Mouse (Mus musculus): ENCODE measurements around the gene Taf11. TPM values are rescaled to one million over a fixed set of nuclear protein-coding genes. Genes with fewer than 3 reads are reported as not detected.
A peak's percentile ranks its signal among the peaks of the same experiment; 100 is the strongest.

Taf11 gene
- polyA plus RNA-seq, 1 experiment from 2014 or later, result 40.1 TPM

- Histone ChIP-seq H3K9me3 (ENCODE audit: low read length) (no peaks in the 10 kb centered on the region), H3K4me3 (ENCODE audit: low read depth, low read length) (no peak overlapping the region), H3K27ac (ENCODE audit: low read length) (peak overlapping the region; percentile 83), H3K4me2 (replicated peaks; ENCODE audit: low read depth, low read length) (no peak overlapping the region), H3K9ac (replicated peaks; ENCODE audit: low read depth) (no peak overlapping the region), H3K27me3 (replicated peaks; ENCODE audit: insufficient read depth, low read length) (no peaks in the 10 kb centered on the region), H3K4me1 (ENCODE audit: insufficient read depth, low read depth, low read length) (peaks cover 7% of the 10 kb centered on the region; the same call in 1 of the 2 replicates), H3K36me3 (ENCODE audit: insufficient read depth, low read length) (no peaks in the 10 kb centered on the region)
- TF ChIP-seq EP300 (IDR thresholded peaks at IDR 0.05) (peak; percentile 86), CTCF (IDR thresholded peaks at IDR 0.05) (no peak)
- 45% methylated on average over 6 of the region's 6 CpGs for WGBS
- ATAC-seq (peak; percentile 90), DNase-seq (ENCODE audit: low spot score) (peak; percentile 91)
These were observed 36.0 kb upstream of the Taf11 start for GRCm38 (mm10) chr17:27945546-27946216.

GRCm38 (mm10) chr17:27942131-27942530 lies 32.5 kb upstream of the Taf11 start:
- 90% methylated on average over 4 of the region's 4 CpGs for WGBS
- H3K27me3 ChIP-seq (replicated peaks; ENCODE audit: insufficient read depth, low read length), result no peaks in the 10 kb centered on the region
- TF ChIP-seq EP300 (IDR thresholded peaks at IDR 0.05) (no peak), CTCF (IDR thresholded peaks at IDR 0.05) (no peak)
- H3K9me3 ChIP-seq (ENCODE audit: low read length), result no peaks in the 10 kb centered on the region
- no peak overlapping the region for H3K4me3 ChIP-seq (ENCODE audit: low read depth, low read length)
- DNase-seq (ENCODE audit: low spot score), result no peak
- peaks cover 33% of the 10 kb centered on the region; the same call in 1 of the 2 replicates for H3K4me1 ChIP-seq (ENCODE audit: insufficient read depth, low read depth, low read length)
- H3K9ac ChIP-seq (replicated peaks; ENCODE audit: low read depth), result no peak overlapping the region
- H3K4me2 ChIP-seq (replicated peaks; ENCODE audit: low read depth, low read length), result no peak overlapping the region
- no peaks in the 10 kb centered on the region for H3K36me3 ChIP-seq (ENCODE audit: insufficient read depth, low read length)
- no peak overlapping the region for H3K27ac ChIP-seq (ENCODE audit: low read length)
- ATAC-seq, result no peak

- DNase-seq (ENCODE audit: low spot score) (no peak), ATAC-seq (no peak)
- Histone ChIP-seq H3K9ac (replicated peaks; ENCODE audit: low read depth) (no peak overlapping the region), H3K4me1 (ENCODE audit: insufficient read depth, low read depth, low read length) (peaks cover 37% of the 10 kb centered on the region; the same call in 1 of the 2 replicates), H3K27ac (ENCODE audit: low read length) (no peak overlapping the region), H3K4me3 (ENCODE audit: low read depth, low read length) (no peak overlapping the region), H3K36me3 (ENCODE audit: insufficient read depth, low read length) (no peaks in the 10 kb centered on the region), H3K9me3 (ENCODE audit: low read length) (no peaks in the 10 kb centered on the region), H3K27me3 (replicated peaks; ENCODE audit: insufficient read depth, low read length) (no peaks in the 10 kb centered on the region), H3K4me2 (replicated peaks; ENCODE audit: low read depth, low read length) (no peak overlapping the region)
- TF ChIP-seq EP300 (IDR thresholded peaks at IDR 0.05) (no peak), CTCF (IDR thresholded peaks at IDR 0.05) (no peak)
- WGBS, result 48% methylated on average over 2 of the region's 2 CpGs
These were observed 32.1 kb upstream of the Taf11 start for GRCm38 (mm10) chr17:27941698-27942097.

- Histone ChIP-seq H3K4me3 (ENCODE audit: low read depth, low read length) (no peak overlapping the region), H3K9ac (replicated peaks; ENCODE audit: low read depth) (no peak overlapping the region), H3K4me1 (ENCODE audit: insufficient read depth, low read depth, low read length) (peaks cover 41% of the 10 kb centered on the region; the same call in 1 of the 2 replicates), H3K27ac (ENCODE audit: low read length) (0 out of 2 replicates have a peak overlapping the region, but pooled peaks have one; percentile 6), H3K4me2 (replicated peaks; ENCODE audit: low read depth, low read length) (no peak overlapping the region), H3K27me3 (replicated peaks; ENCODE audit: insufficient read depth, low read length) (no peaks in the 10 kb centered on the region), H3K9me3 (ENCODE audit: low read length) (no peaks in the 10 kb centered on the region), H3K36me3 (ENCODE audit: insufficient read depth, low read length) (no peaks in the 10 kb centered on the region)
- DNase-seq (ENCODE audit: low spot score), result no peak
- WGBS, result 73% methylated on average over 5 of the region's 5 CpGs
- ATAC-seq, result no peak
- TF ChIP-seq EP300 (IDR thresholded peaks at IDR 0.05) (no peak), CTCF (IDR thresholded peaks at IDR 0.05) (no peak)
These were observed 31.5 kb upstream of the Taf11 start for GRCm38 (mm10) chr17:27941178-27941577.

- Histone ChIP-seq H3K27me3 (replicated peaks; ENCODE audit: insufficient read depth, low read length) (no peaks in the 10 kb centered on the region), H3K9ac (replicated peaks; ENCODE audit: low read depth) (no peak overlapping the region), H3K4me3 (ENCODE audit: low read depth, low read length) (no peak overlapping the region), H3K4me1 (ENCODE audit: insufficient read depth, low read depth, low read length) (peaks cover 45% of the 10 kb centered on the region; the same call in 1 of the 2 replicates), H3K4me2 (replicated peaks; ENCODE audit: low read depth, low read length) (no peak overlapping the region), H3K36me3 (ENCODE audit: insufficient read depth, low read length) (no peaks in the 10 kb centered on the region), H3K27ac (ENCODE audit: low read length) (peak overlapping the region; percentile 54; the same call in 1 of the 2 replicates), H3K9me3 (ENCODE audit: low read length) (no peaks in the 10 kb centered on the region)
- no peak for TF ChIP-seq EP300 (IDR thresholded peaks at IDR 0.05)
- no peak for TF ChIP-seq CTCF (IDR thresholded peaks at IDR 0.05)
- DNase-seq (ENCODE audit: low spot score) (peak; percentile 63), ATAC-seq (peak; percentile 16; the same call in 1 of the 2 replicates)
- 49% methylated on average over 4 of the region's 4 CpGs for WGBS
These were observed 30.7 kb upstream of the Taf11 start for GRCm38 (mm10) chr17:27940352-27940751.

DNA sequence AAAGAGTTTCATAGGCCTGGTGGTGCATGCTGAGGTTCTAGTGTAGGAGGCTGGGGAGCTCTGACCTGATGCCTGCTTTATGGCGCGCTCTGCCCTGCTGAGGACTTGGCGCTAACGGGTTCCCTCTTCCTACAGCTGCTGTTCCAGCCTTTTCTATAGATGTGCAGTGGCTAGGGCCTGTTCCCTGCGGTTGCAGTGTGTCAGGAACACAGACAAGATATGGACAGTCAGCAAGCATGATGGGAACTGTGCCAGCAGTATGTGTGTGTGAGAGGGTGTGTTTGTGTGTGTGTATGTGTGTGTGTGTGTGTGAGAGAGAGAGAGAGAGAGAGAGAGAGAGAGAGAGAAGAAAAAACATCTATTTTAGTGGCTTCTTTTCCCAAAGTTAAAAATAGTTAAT lies 29.4 kb upstream of the Taf11 start:
- DNase-seq (ENCODE audit: low spot score) (peak; percentile 34), ATAC-seq (no peak; the same call in 1 of the 2 replicates)
- peak overlapping the region; percentile 79 for H3K27ac ChIP-seq (ENCODE audit: low read length)
- no peaks in the 10 kb centered on the region for H3K27me3 ChIP-seq (replicated peaks; ENCODE audit: insufficient read depth, low read length)
- no peak overlapping the region for H3K4me2 ChIP-seq (replicated peaks; ENCODE audit: low read depth, low read length)
- no peak overlapping the region for H3K4me3 ChIP-seq (ENCODE audit: low read depth, low read length)
- no peak overlapping the region for H3K9ac ChIP-seq (replicated peaks; ENCODE audit: low read depth)
- no peaks in the 10 kb centered on the region for H3K36me3 ChIP-seq (ENCODE audit: insufficient read depth, low read length)
- no peaks in the 10 kb centered on the region for H3K9me3 ChIP-seq (ENCODE audit: low read length)
- H3K4me1 ChIP-seq (ENCODE audit: insufficient read depth, low read depth, low read length), result peaks cover 46% of the 10 kb centered on the region; the same call in 1 of the 2 replicates
- TF ChIP-seq EP300 (IDR thresholded peaks at IDR 0.05) (no peak), CTCF (IDR thresholded peaks at IDR 0.05) (no peak)
- 66% methylated on average over 5 of the region's 5 CpGs for WGBS

Measured in lung, postnatal 0 days (tissue).